Mouse (Mus musculus) heart, postnatal 36 days (tissue): Measurements from ENCODE around the gene Prss3. TPM values are rescaled to one million over a fixed set of nuclear protein-coding genes. Genes with fewer than 3 reads are reported as not detected.
"Not testable (repeated sequence)": the region's sequence is repeated elsewhere in the genome, so short reads cannot be mapped to it uniquely, and the experiment has no call there.

ENCODE experiments used
- DNase-seq, 2 experiments: peaks; one replicate each; pipeline ENCODE4 v3.0.0; 2021 to 2022
- intact Hi-C: fragments of 180-260 bp; cut with DNase I; formaldehyde crosslinking; loops from one replicate; pipeline ENCODE4 v1.15.1; 2025
- total RNA-seq, 2 experiments: library from RNA; stranded (reverse); gene quantifications; 2 replicates each; pipeline ENCODE4 v1.2.3; 2021

Prss3 gene
- total RNA-seq: not detected

GRCm38 (mm10) chr6:41377578-41377977 lies at the start of gene Prss3:
Gene Prss3, minus strand, starts transcription at chr6:41377678.
- not testable (repeated sequence) for DNase-seq
- intact Hi-C loops: loop anchor here (5.0 kb wide), 1 partner anchor 70 kb away; the partner anchor contains the start of gene Gm10334

- DNase-seq: not testable (repeated sequence)
- intact Hi-C loops: loop anchor here (5.0 kb wide), 1 partner anchor 65 kb away; the partner anchor contains the start of gene Prss1
Measured at GRCm38 (mm10) chr6:41392056-41392455, 14.6 kb upstream of the Prss3 start, which contains the start of gene Gm5771. Gene Gm5771, plus strand, starts transcription at chr6:41392356.

GRCm38 (mm10) chr6:41391640-41392039 lies 14.2 kb upstream of the Prss3 start:
- DNase-seq: not testable (repeated sequence)
- intact Hi-C loops: loop anchor here (5.0 kb wide), 1 partner anchor 66 kb away; the partner anchor contains the start of gene Prss1

- no peak for DNase-seq
- intact Hi-C loops: no loop called here
Measured at GRCm38 (mm10) chr6:41386781-41387180, 9.3 kb upstream of the Prss3 start.

- DNase-seq, intact Hi-C loops: not testable (repeated sequence)
Measured at GRCm38 (mm10) chr6:41373772-41374171, 3.7 kb downstream of the Prss3 start.

GRCm38 (mm10) chr6:41353932-41354331 lies 23.5 kb downstream of the Prss3 start, which contains the start of gene Try10:
Gene Try10, plus strand, starts transcription at chr6:41354105.
- DNase-seq: no peak
- intact Hi-C loops: loop anchor here (2.0 kb wide), 1 partner anchor 65 kb away; no protein-coding TSS in a partner anchor

Other genes starting within 250 kb of the Prss3 start
- not detected for gene Try4, start 75.4 kb downstream of the Prss3 start, total RNA-seq
- gene Try5, start 60.8 kb downstream of the Prss3 start, total RNA-seq: not detected
- gene Try10, start 23.6 kb downstream of the Prss3 start, total RNA-seq: not detected
- not detected for gene Gm5771, start 14.7 kb upstream of the Prss3 start, total RNA-seq
- not detected for gene Gm10334, start 68.5 kb upstream of the Prss3 start, total RNA-seq
- not detected for gene Prss1, start 81.3 kb upstream of the Prss3 start, total RNA-seq
- not detected for gene Prss2, start 144.1 kb upstream of the Prss3 start, total RNA-seq
- 1 to 10 TPM; 1.3 to 2.1 TPM for gene Ephb6, start 227.8 kb upstream of the Prss3 start, total RNA-seq